Mouse (Mus musculus) megakaryocyte, embryonic 14.5 days (primary cell): ENCODE measurements around the gene Bscl2.

Experiments used
- FLI1 ChIP-seq: IDR thresholded peaks from 2 replicates; pipeline ENCODE4 v1.6.1; 2012; ENCODE audit warnings: low read length, inconsistent platforms, mixed read lengths
- GATA1 ChIP-seq: IDR thresholded peaks from 3 replicates; pipeline ENCODE4 v1.6.1; 2012; ENCODE audit warnings: mixed read lengths, low read length, inconsistent platforms, borderline replicate concordance

GRCm38 (mm10) chr19:8830664-8831063 lies 6.6 kb upstream of the Bscl2 start:
- no peak for TF ChIP-seq GATA1
- no peak for TF ChIP-seq FLI1
